8 mouse cellular contexts compared by ENCODE assay signal in the genomic region with DNA sequence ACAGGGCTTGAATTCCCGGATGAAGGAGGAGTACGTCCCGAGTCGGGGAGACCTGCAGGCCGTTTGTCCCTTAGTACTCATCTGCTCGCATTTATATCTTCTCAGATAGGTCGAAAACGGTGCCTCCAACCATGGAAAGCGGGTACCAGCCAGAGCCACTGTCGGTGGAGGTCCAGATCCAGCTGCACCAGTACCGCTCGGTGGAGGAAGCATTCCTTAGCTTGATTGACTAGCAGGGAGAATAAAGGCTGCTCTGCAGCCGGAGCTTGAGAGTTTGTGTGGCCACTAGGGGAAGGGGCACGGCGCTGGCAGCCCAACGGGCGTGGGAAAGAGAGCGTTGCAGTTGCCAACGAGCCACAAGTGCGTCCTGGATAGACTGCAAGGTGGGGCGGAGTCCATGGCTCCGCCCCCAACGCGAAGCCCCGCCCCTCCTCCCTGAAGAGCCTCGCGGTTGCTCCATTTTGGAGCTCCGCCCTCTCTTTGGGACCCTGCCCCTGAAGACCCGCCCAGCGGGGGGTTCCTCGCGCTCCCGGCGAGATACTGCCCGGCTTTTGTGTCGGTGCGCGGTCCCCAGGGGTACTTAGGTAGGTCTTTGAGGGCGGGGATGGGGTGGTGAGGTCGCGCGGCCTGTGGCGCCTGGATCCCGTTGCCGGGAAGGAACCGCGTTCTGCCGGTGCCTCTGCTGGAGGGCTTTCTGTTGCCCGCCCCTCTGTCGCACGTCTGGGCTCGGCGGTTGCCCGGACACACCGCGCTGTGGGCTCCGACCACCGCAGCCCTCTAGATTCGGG. TPM values are rescaled to one million over a fixed set of nuclear protein-coding genes. Genes with fewer than 3 reads are reported as not detected.
DNase-seq lines count a peak whose midpoint lies in the region; ATAC-seq and TF ChIP-seq lines count a peak whose summit lies in the region.

No protein-coding gene starts in this region.

- POLR2A ChIA-PET in Patski (lab: Charles Lee): no interaction called here

- peak overlapping the region; percentile 72 for H3K4me2 ChIP-seq in hindbrain, embryonic 11.5 days (replicated peaks; ENCODE audit: low read depth, low read length)

- CTCF ChIA-PET in Patski (lab: Charles Lee): interaction anchor here (1.2 to 1.3 kb wide), 2 partner anchors 8 to 13 kb away, joined by 3 to 5 read pairs; no protein-coding TSS in a partner anchor

- no peaks in the 10 kb centered on the region for H3K36me3 ChIP-seq in hindbrain, embryonic 11.5 days (ENCODE audit: control insufficient read depth, insufficient read depth, low read length)

- peak overlapping the region; percentile 68 for H3K9ac ChIP-seq in hindbrain, embryonic 11.5 days (ENCODE audit: low read depth, low read length)

- under 1% methylated on average over 59 of the region's 59 CpGs for WGBS in hindbrain, embryonic 11.5 days

- no peak overlapping the region for H3K27ac ChIP-seq in hindbrain, embryonic 11.5 days (ENCODE audit: low read depth, low read length)

- no peaks in the 10 kb centered on the region for H3K9me3 ChIP-seq in hindbrain, embryonic 11.5 days (ENCODE audit: control insufficient read depth, low read length)

- H3K27me3 ChIP-seq in Patski: peaks cover 9% of the 10 kb centered on the region
- H3K27me3 ChIP-seq in hindbrain, embryonic 11.5 days (ENCODE audit: control insufficient read depth, insufficient read depth, low read length): no peaks in the 10 kb centered on the region

- TF ChIP-seq CTCF in Patski (IDR thresholded peaks at IDR 0.05): no peak

- no peaks in the 10 kb centered on the region for H3K4me1 ChIP-seq in hindbrain, embryonic 11.5 days (replicated peaks; ENCODE audit: control insufficient read depth, insufficient read depth, low read length)

- no peak for DNase-seq in Patski (ENCODE audit: low read depth, low spot score)
- peak; percentile 53 for DNase-seq in cerebellum, adult 9-10 months
- DNase-seq in hindbrain, embryonic 11.5 days (ENCODE audit: low spot score): peak; percentile 97
- peak; percentile 62 to 73 for DNase-seq in layer of hippocampus, postnatal 25 days (ENCODE audit: extremely low spot score in 1 of 2, low spot score in 1 of 2)
- peak; percentile 74 for DNase-seq in lung, postnatal 25 days (ENCODE audit: low spot score)
- peak; percentile 68 for DNase-seq in retina, postnatal 7 days (ENCODE audit: low read depth, low spot score)
- peak; percentile 43 for DNase-seq in urinary bladder, adult 2 months (ENCODE audit: low spot score)

- peak; percentile 49 for ATAC-seq in Patski
- ATAC-seq in frontal cortex, adult (ENCODE audit: low TSS enrichment): peak; percentile 82
- peak; percentile 91 for ATAC-seq in hindbrain, embryonic 11.5 days (ENCODE audit: low FRiP score)

- H3K4me3 ChIP-seq in hindbrain, embryonic 11.5 days (ENCODE audit: low read depth, low read length): peak overlapping the region; percentile 51

- in situ Hi-C loops in Patski (cut with MboI; ENCODE audit: low pct_unique_long_range_greater_than_20kb): no loop called here

RNA-seq across cellular contexts. Expression of a gene that starts 2.1 kb away (rescaled TPM):
- 0.22 TPM for polyA plus RNA-seq in Patski (2021)
- polyA plus RNA-seq in hindbrain, embryonic 11.5 days (2014; fragmentation: Nextera tagmentation; extraction: Ambion mirVana): 1.1 and 1.5 TPM in 2 replicates
- total RNA-seq in layer of hippocampus, postnatal 25 days (2021): 1 to 10 TPM in 1 of 2 experiments, under 1 TPM in 1; 0.94 to 1.2 TPM
- 0.13 and 0.15 TPM in 2 replicates for polyA plus RNA-seq in urinary bladder, adult 2 months (2012; rRNA removed)

RNA-seq across cellular contexts. Expression of a gene that starts 15.8 kb away (rescaled TPM):
- polyA plus RNA-seq in Patski (2021): 58.4 TPM
- polyA plus RNA-seq in hindbrain, embryonic 11.5 days (2014; fragmentation: Nextera tagmentation; extraction: Ambion mirVana): 145 and 146 TPM in 2 replicates
- 10 to 100 TPM; 34.4 to 35.3 TPM for total RNA-seq in layer of hippocampus, postnatal 25 days (2021)
- 71.7 and 83.8 TPM in 2 replicates for polyA plus RNA-seq in urinary bladder, adult 2 months (2012; rRNA removed)

RNA-seq across cellular contexts. Expression of a gene that starts 17.2 kb away (rescaled TPM):
- 0.37 TPM for polyA plus RNA-seq in Patski (2021)
- 0.56 and 0.66 TPM in 2 replicates for polyA plus RNA-seq in hindbrain, embryonic 11.5 days (2014; fragmentation: Nextera tagmentation; extraction: Ambion mirVana)
- total RNA-seq in layer of hippocampus, postnatal 25 days (2021): 1 to 10 TPM; 2.0 to 5.2 TPM
- polyA plus RNA-seq in urinary bladder, adult 2 months (2012; rRNA removed): 0.51 and 1.1 TPM in 2 replicates

RNA-seq across cellular contexts. Expression of a gene that starts 18.8 kb away (rescaled TPM):
- polyA plus RNA-seq in Patski (2021): not detected
- not detected in 2 replicates for polyA plus RNA-seq in hindbrain, embryonic 11.5 days (2014; fragmentation: Nextera tagmentation; extraction: Ambion mirVana)
- not detected for total RNA-seq in layer of hippocampus, postnatal 25 days (2021)
- polyA plus RNA-seq in urinary bladder, adult 2 months (2012; rRNA removed): not detected in 2 replicates

RNA-seq across cellular contexts. Expression of a gene that starts 19.0 kb away (rescaled TPM):
- not detected for polyA plus RNA-seq in Patski (2021)
- 0.26 and 0.39 TPM in 2 replicates for polyA plus RNA-seq in hindbrain, embryonic 11.5 days (2014; fragmentation: Nextera tagmentation; extraction: Ambion mirVana)
- total RNA-seq in layer of hippocampus, postnatal 25 days (2021): 1 to 10 TPM in 1 of 2 experiments, under 1 TPM in 1; 0.17 to 1.1 TPM
- polyA plus RNA-seq in urinary bladder, adult 2 months (2012; rRNA removed): not detected in 2 replicates
